Mouse (Mus musculus) E14TG2a.4 (cell line): ENCODE measurements around the gene Nedd4.

Source experiments
- H3K27me3 ChIP-seq: 2 replicates; pipeline ENCODE4 v1.6.1; 2014; ENCODE audit warnings: low read length, control low read depth; ENCODE audit not compliant: insufficient read depth
- H3K36me3 ChIP-seq: 2 replicates; pipeline ENCODE4 v1.6.1; 2014; ENCODE audit warnings: low read length, control low read depth; ENCODE audit not compliant: insufficient read depth
- H3K4me1 ChIP-seq: replicated peaks from 2 replicates; pipeline ENCODE4 v1.6.1; 2014; ENCODE audit warnings: low read depth, low read length, control low read depth
- H3K4me3 ChIP-seq: replicated peaks from 2 replicates; pipeline ENCODE4 v1.5.1; 2014; ENCODE audit warnings: mild to moderate bottlenecking, low read length
- H3K9me3 ChIP-seq: 2 replicates; pipeline ENCODE4 v1.6.1; 2014; ENCODE audit warnings: low read length, control low read depth
- CTCF ChIP-seq: conservative IDR thresholded peaks from 2 replicates; pipeline ENCODE4 v1.5.1; 2014; ENCODE audit warnings: low read length
- NANOG ChIP-seq: IDR thresholded peaks from 2 replicates; pipeline ENCODE4 v1.6.1; 2014; ENCODE audit warnings: borderline replicate concordance, low read length, mixed read lengths
- POU5F1 ChIP-seq: IDR thresholded peaks from 2 replicates; pipeline ENCODE4 v1.6.1; 2014; ENCODE audit warnings: low read length, borderline replicate concordance

Nedd4 gene

GRCm38 (mm10) chr9:72643651-72644417 lies 18.3 kb upstream of the Nedd4 start:
- Histone ChIP-seq H3K27me3 (peaks cover 8% of the 10 kb centered on the region), H3K36me3 (no peaks in the 10 kb centered on the region), H3K4me3 (0 out of 2 replicates have a peak overlapping the region, but pooled peaks have one; percentile 10), H3K4me1 (peaks cover 49% of the 10 kb centered on the region), H3K9me3 (no peaks in the 10 kb centered on the region)
- TF ChIP-seq CTCF (no peak), NANOG (no peak)

DNA sequence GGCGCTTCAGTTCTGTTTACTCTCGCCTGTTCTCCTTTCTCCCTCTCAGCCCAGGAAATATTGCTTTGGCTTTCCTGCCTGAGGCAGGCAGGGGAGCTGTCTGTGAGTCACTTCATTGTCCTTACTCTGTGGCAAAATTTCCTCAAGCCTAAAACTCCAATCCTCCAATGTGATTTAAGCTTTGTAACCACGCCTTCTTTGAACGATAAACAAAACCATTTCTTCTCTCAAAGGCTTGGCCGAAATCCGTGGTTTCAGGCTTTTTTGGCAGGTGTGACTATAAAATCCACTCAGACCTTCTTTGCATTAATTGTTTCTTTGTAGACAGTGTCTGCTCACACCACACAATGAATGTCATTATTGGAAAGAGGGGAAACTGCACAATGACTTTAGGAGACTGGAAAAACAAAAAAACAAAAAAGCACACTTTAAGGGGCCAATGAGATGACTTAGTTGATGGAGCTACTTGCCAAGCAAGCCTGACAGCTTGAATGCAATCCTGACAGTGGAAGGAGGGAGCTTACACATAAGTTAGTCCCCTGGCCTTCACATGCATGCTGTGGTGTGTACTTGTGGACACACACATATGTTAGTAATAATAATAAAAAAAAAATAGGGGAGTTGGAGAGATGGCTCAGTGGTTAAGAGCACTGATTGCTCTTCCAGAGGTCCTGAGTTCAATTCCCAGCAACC lies 17.6 kb upstream of the Nedd4 start:
- H3K27me3 ChIP-seq, result peaks cover 11% of the 10 kb centered on the region
- no peaks in the 10 kb centered on the region for H3K9me3 ChIP-seq
- H3K36me3 ChIP-seq, result no peaks in the 10 kb centered on the region
- 0 out of 2 replicates have a peak overlapping the region, but pooled peaks have one; percentile 10 for H3K4me3 ChIP-seq
- TF ChIP-seq POU5F1 (no peak), CTCF (no peak), NANOG (no peak)
- H3K4me1 ChIP-seq, result peaks cover 43% of the 10 kb centered on the region

- peaks cover 15% of the 10 kb centered on the region for H3K27me3 ChIP-seq
- no peaks in the 10 kb centered on the region for H3K36me3 ChIP-seq
- TF ChIP-seq CTCF (no peak), POU5F1 (no peak), NANOG (no peak)
- peaks cover 23% of the 10 kb centered on the region for H3K4me1 ChIP-seq
- H3K9me3 ChIP-seq, result no peaks in the 10 kb centered on the region
- H3K4me3 ChIP-seq, result no peak overlapping the region
Observed at GRCm38 (mm10) chr9:72649781-72650180, 12.4 kb upstream of the Nedd4 start.

GRCm38 (mm10) chr9:72652961-72653360 lies 9.2 kb upstream of the Nedd4 start:
- peaks cover 9% of the 10 kb centered on the region for H3K27me3 ChIP-seq
- TF ChIP-seq NANOG (no peak), POU5F1 (no peak), CTCF (no peak)
- H3K4me1 ChIP-seq, result peaks cover 54% of the 10 kb centered on the region
- no peaks in the 10 kb centered on the region for H3K9me3 ChIP-seq
- H3K4me3 ChIP-seq, result 0 out of 2 replicates have a peak overlapping the region, but pooled peaks have one; percentile 10
- H3K36me3 ChIP-seq, result no peaks in the 10 kb centered on the region

DNA sequence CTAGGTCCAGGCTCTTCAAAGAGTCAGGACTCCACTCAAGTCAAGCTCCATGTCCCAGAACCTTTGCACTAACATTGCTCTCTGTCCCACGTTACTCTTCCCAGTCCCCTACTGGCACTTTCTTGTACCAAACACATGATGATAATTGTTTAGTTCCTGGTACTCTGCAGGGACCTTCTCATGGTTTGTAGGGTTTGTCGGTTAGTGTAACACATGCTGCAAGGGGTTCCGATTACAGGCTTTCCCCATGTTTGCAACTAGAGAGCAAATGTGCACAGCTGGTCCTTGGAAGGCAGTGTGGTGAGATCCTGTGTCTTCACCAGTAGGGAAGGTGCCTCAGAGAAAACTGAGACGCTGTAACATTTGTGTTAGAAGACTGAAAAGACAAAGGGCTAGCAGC lies 8.6 kb upstream of the Nedd4 start:
- Histone ChIP-seq H3K27me3 (peaks cover 9% of the 10 kb centered on the region), H3K4me1 (peaks cover 60% of the 10 kb centered on the region), H3K36me3 (no peaks in the 10 kb centered on the region), H3K9me3 (no peaks in the 10 kb centered on the region), H3K4me3 (no peak overlapping the region)
- TF ChIP-seq CTCF (no peak), NANOG (no peak), POU5F1 (no peak)

DNA sequence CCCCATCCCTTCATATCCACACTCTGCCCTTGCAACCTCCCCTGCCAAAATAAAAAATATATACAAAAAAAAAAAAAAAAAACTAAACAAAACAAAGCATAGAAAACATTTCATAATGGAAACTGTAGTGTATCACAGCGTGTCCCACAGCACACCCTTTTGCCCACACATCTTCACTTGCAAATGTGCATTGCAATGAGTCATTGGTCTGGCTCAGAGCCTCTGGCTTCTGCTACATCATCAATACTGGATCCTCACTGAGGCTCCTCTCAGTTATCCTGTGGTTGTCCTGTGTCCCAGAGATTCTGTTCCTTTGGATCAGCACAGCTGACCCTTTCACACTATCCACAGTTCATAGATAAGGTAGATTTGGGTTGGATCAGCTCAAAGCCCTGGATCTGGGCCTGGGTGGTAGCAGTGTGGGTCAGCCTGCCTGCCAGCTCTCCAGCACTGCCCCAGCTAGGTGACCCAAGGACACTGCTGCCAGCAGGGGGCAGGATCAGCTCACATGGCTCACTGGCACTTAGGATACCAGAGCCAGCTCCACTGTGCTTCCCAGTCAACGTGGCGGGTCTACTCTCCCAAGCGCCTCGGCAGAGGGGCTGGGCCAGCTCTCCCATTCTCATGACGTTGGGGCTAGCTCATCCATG lies 7.4 kb upstream of the Nedd4 start:
- Histone ChIP-seq H3K27me3 (peaks cover 3% of the 10 kb centered on the region; the same call in 1 of the 2 replicates), H3K4me3 (0 out of 2 replicates have a peak overlapping the region, but pooled peaks have one; percentile 48), H3K36me3 (no peaks in the 10 kb centered on the region), H3K4me1 (peaks cover 72% of the 10 kb centered on the region), H3K9me3 (no peaks in the 10 kb centered on the region)
- TF ChIP-seq CTCF (peak; percentile 23; the same call in 1 of the 2 replicates), POU5F1 (no peak), NANOG (no peak)

DNA sequence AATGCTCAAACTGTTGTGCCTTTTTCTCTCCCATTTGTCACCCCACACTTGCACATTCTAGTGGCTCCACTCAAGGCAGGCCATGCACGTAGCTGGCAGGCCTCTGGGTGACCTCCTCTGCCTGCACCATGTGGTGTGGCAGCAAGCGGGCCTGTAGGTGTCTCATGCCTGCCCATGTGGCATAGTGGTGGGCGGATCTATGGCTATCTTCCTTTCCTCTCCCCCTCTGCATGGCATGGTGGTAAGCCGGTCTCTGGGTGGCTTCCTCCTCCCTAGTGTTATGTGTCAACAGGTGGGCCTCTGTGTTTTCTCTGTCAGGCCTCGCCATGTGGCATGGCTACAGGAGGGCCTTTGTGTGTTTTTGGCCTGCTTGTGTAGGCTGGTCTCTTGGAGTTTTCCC lies 6.5 kb upstream of the Nedd4 start:
- TF ChIP-seq CTCF, result no peak
- no peak for TF ChIP-seq POU5F1
- TF ChIP-seq NANOG, result no peak
- Histone ChIP-seq H3K9me3 (no peaks in the 10 kb centered on the region), H3K4me3 (peak overlapping the region; percentile 48), H3K4me1 (peaks cover 81% of the 10 kb centered on the region), H3K27me3 (no peaks in the 10 kb centered on the region), H3K36me3 (no peaks in the 10 kb centered on the region)

DNA sequence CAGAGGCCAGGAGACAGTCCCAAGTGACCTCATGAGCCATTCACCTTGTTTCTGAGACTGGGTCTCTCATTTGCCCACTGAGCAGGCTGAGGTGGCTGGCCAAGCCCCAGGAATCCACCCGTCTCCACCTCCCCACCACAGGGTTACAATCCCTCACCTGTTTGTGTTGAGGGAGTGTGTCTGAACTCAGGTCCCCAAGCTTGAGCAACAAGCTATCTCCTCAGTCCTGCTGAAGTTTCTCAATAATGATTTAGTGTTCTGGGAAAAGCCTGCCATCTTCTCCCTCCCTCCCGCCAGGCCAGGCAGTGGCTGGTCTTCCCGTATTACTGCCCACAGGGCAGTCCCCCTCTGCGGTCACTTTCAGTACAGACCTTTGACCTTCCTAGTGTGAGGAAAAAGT lies 5.7 kb upstream of the Nedd4 start:
- no peak for TF ChIP-seq NANOG
- TF ChIP-seq CTCF, result no peak
- no peak for TF ChIP-seq POU5F1
- Histone ChIP-seq H3K36me3 (no peaks in the 10 kb centered on the region), H3K4me1 (peaks cover 86% of the 10 kb centered on the region)

More for the DNA sequence above, 5.7 kb upstream of the Nedd4 start:
- Histone ChIP-seq H3K4me3 (peak overlapping the region; percentile 37; the same call in 1 of the 2 replicates), H3K27me3 (no peaks in the 10 kb centered on the region), H3K9me3 (no peaks in the 10 kb centered on the region)
